Mouse (Mus musculus) left cerebral cortex, postnatal 25 days (tissue): ENCODE data around the gene Gm49396. TPM values are rescaled to one million over a fixed set of nuclear protein-coding genes. Genes with fewer than 3 reads are reported as not detected.

Source experiments
- DNase-seq, 2 experiments: peaks; one replicate each; pipeline ENCODE4 v3.0.0; 2022; ENCODE audit warnings: low spot score in 2 of 2, mixed read lengths in 1 of 2
- intact Hi-C: fragments of 180-260 bp; cut with DNase I; formaldehyde crosslinking; loops from one replicate; pipeline ENCODE4 v1.15.1; 2025
- total RNA-seq, 2 experiments: library from RNA; stranded (reverse); gene quantifications; 2 replicates each; pipeline ENCODE4 v1.2.3; 2021

Gm49396 gene
- total RNA-seq, 2 experiments from 2014 or later, result 5.7 TPM

DNA sequence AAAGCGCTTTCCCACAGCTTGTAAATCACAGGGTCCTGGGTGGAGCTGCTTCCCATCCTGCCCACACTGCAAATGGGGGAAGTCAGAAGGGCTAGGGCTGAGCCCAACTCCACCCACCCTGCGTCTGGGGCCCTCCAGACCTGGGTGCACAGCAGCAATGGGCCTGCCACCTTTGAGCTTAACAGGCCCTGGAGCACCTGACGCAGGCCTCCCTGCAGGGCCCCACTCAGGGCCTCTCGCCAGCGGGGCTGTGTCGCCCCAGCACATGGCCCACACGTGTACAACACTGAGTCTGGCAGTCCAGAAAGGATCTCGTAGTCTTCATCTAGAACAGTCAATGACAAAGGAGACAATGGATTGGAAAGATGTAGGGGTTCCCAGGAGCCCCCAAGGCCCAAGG, 16.8 kb downstream of the Gm49396 start:
- intact Hi-C loops, result no loop called here
- DNase-seq, result no peak

GRCm38 (mm10) chr7:30581547-30581946, 18.4 kb downstream of the Gm49396 start:
- no peak for DNase-seq
- intact Hi-C loops, result no loop called here

DNA sequence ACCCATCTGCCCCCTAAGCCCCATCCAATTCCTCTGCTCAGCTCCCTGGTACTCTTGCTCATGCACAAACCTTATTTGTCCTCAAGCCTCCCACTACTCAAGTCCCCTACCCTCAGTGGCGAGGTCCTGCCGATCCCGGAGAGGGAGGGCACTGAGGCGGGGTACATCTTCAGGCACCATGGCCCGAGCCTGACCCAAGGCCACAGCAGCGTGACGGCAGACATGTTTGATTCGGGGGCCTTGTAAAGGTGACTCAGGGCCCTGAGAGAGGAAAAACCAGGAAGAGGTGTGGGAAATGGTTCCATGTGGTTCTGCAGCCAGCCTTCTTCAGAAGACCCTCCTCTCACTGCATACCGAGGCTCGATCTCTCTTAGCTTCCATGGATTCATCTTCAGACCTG, 21.2 kb downstream of the Gm49396 start:
- DNase-seq, result no peak

DNA sequence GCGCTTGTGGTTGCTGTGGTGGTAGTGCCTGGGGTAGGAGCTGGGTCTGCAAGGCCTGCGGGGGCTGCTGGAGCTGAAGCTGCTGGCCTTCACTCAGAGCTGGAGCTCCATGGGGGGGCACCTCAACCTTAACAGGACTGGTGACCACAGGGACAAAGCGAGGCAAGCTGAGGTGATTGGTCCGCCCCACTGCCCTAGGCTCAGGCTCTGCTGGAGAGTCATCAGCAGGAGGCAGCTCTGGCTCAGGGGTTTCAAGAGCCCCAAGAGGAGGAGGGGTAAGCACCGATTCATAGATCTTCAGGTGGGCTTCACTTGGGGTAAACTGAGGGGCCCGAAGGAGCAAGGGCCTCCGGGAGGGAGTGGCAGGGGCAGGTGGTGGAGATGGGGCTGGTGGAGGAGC, 22.0 kb downstream of the Gm49396 start:
- intact Hi-C loops, result loop anchor here (5.0 kb wide), 1 partner anchor 272 kb away; the partner anchor contains the start of gene Ffar3

More for the DNA sequence above, 21.2 kb downstream of the Gm49396 start:
- intact Hi-C loops, result no loop called here

GRCm38 (mm10) chr7:30586455-30587020, 23.4 kb downstream of the Gm49396 start:
- intact Hi-C loops, result loop anchor here (5.0 kb wide), 1 partner anchor 271 kb away; the partner anchor contains the start of gene Ffar3
- DNase-seq, result no peak

More for the DNA sequence above, 22.0 kb downstream of the Gm49396 start:
- DNase-seq, result no peak

- DNase-seq, result peak in 1 of 2 experiments; percentile 39
- intact Hi-C loops, result loop anchor here (1.0 to 5.0 kb wide), 3 partner anchors 25 to 269 kb away; partner anchors contain the start of genes Ffar3, Gm49396, Psenen and Tmem147
Measured at GRCm38 (mm10) chr7:30587842-30588667, 24.9 kb downstream of the Gm49396 start.

DNA sequence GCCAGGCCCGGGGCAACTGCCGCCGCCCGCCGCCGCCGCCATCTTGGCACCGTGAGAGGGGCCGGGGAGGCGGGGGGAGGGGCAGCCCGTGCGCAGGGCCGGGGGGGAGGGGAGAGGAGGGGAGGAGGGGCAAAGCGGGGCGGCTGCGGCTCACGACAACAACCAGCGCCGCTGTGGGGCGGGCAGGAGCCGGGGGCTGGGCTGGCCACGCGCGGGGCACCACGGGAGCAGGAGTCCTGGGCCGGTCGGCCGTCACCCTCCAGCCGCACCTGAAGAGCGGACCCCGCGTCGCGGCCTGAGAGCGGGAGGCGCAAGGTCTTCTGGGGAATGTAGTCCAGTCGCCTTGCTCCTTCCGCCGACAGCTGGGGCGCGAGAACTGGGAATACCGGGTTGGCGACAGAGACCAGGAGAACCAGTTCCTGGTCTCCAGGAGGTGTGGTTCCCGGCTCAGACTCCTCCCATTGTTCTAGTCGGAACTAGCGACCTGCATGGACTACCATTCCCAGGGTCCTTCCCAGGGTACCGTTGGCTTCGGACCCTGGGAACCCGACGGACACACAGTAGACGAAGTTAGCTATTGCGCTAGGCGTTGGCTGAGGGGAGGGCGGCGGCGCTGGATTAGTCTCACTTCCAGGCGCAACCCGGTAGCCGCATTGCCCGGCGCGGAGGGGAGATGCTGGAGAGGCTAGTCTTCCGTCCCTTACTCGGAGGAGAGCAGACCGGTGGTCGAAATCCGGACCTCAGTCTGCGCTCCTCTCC, 25.7 kb downstream of the Gm49396 start, which contains the start of gene Kmt2b:
Gene Kmt2b, minus strand, starts transcription at position 51 of the 759 bp plus-strand sequence.
- DNase-seq, result peak; percentile 97 to 98
- intact Hi-C loops, result loop anchor here (1.0 to 5.0 kb wide), 5 partner anchors 24 to 367 kb away; partner anchors contain the start of genes Ffar3, Gm49396, Psenen and Tmem147

DNA sequence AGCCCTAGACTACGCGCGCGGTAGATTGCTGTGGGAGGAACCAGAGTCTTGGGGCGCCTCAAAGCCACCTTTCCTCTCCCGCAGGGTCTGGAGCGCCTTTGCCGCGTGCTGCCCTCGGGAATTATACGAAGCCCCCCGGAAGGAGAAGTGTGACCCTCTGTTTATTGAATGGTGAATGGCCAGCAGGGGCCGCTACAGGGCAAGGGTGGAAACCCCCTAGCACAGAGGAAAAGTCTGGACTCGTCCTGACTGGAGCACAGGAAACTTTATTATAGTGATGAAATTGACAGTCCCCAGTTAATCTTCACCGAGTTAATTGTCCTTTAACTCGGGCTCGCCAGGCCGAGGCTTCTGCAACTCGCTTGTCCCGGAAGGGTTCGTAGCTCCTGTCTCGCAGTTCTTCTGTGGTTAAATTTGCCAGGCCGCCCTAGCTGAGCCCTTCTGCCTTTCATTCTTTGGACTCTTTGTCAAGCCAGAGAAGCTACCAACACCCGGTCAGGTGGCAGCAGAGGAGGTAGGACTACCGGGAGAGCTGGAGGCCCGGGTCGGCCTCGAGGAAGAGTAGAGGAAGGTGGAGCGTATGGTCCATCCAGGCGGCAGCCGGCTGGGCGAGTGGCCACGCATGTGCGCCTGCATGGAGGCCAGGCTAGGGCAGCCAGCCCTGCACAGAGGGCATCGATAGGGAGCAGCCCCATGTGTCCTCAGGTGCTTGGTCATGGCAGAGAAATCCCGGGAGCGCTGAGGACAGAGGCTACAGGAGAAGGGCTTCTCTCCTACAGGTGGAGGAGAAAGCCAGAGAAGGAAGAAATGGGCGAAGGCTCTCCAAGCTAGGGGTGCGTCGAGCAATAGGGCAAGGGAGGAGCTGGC, 26.5 kb downstream of the Gm49396 start:
- intact Hi-C loops, result loop anchor here (1.0 to 5.0 kb wide), 4 partner anchors 24 to 367 kb away; partner anchors contain the start of genes Ffar3, Tmem147 and Usf2

DNA sequence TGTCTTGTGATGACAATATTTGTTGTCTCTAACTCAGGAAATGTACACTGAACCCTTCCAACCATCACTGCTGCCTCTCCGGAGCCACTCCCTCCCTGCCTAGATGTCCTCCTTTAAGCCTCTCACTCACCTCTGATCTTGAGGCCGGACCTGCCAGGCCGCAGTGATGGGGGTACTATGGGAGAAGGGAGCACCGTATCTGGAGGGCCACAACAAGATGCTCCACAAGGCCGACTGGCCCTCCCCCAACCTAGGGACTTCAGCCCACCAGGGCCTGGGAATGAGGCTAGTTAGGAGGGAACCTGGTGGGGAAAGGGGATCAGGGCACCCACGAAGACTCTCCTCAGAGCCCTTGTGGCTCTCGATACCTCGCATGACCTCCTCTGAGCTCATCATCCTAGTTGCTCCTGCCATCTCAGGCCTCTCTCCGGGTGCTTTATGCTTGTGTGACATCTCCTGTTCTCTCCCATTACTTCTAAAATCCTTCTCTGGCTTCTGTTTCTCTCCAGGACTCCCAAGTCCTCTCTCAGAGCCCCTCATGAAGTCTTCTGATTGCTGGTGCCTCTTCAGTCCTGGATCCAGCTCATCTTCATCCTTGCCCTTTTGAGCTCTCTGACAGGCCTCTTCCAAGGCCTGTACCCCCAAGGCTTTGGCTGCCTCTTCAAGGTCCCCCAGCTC, 27.9 kb downstream of the Gm49396 start:
- DNase-seq, result no peak
- intact Hi-C loops, result no loop called here

More for the DNA sequence above, 26.5 kb downstream of the Gm49396 start:
- DNase-seq, result peak; percentile 77 to 78

DNA sequence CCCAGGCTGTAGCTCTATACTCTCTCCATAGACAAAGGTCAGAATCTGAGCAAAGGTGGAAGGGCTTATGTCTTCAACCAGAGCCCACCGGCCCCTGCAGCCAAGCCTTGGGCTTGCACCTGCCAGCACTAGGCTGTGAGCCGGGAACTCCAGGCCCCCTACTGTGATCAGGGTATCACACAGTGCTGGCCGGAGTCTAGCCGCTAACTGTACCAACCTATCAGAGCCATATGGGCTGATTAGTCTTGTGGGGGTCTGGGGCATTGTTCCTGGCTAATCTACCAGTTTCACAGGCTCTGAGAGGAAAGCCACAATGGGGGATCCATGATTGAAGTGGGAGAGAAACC, 28.4 kb downstream of the Gm49396 start:
- intact Hi-C loops, result no loop called here
- DNase-seq, result no peak

- intact Hi-C loops, result no loop called here
- DNase-seq, result no peak
Measured at GRCm38 (mm10) chr7:30592772-30593423, 29.8 kb downstream of the Gm49396 start.

- DNase-seq, result no peak
- intact Hi-C loops, result no loop called here
Measured at GRCm38 (mm10) chr7:30593579-30594509, 30.7 kb downstream of the Gm49396 start.

DNA sequence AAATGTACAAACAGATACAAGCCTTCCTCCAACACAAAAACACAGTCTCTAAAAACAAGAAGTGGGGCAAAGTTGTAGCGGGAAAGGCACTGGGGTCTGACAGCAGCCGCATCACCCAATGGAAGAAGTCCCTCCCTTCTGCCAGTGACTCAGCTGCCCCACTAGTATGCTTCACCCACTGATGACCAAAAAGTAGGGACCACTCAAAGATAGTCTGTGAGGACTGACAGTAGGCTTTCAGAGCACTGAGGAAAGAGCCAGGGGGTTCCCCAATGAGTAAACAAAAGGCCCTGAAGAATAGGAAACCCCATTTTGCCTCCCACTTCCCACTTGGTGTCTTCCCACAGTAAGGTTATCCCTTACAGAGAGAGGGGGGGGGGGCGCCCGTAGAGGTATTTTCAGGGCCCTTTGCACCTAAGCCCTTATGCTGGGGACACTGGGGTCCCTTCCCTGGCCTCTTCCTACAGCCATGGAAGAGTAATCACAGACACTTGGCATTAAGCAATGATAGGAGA, 31.4 kb downstream of the Gm49396 start:
- intact Hi-C loops, result no loop called here
- no peak for DNase-seq

DNA sequence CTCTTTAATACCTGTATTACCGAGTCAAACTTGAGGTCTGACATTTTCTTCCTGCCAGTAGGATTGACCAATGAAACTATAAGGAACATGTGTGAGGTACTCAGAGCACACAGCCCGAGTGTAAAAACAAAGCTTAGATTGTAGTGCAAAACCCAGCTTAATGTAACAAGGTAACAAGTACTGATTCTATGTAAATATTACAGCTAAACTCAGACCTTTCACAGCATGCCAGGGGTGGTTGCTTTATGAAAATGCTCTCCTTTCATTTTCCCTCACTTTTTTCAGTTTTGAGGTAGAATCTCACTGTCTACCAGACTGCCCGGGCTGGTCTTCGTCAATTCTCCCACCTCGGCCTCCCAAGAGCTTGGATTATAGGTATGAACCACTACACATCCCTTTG, 32.9 kb downstream of the Gm49396 start:
- intact Hi-C loops, result no loop called here
- no peak for DNase-seq

- intact Hi-C loops, result no loop called here
- DNase-seq, result no peak
Measured at GRCm38 (mm10) chr7:30596811-30597210, 33.7 kb downstream of the Gm49396 start.

DNA sequence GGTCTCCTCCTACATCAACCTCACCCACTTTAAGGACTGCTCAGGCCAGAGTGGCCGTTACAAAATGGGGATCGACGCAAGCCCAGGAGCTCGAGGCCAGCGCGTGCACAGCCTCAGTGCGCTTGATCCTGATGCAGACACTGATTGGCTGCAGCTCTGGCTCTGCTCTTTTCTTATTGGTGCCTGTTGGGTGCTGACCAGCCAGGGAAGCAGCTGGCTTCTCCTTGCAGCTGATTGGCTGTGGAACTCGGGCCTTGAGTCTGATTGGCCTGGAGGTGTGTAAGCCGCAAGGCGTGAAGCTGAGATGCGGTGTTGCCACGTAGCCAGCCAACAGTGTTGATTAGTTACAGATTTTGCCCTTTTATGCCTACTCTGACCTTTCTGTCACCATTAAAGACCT, 35.6 kb downstream of the Gm49396 start, which contains the start of gene Zbtb32:
Gene Zbtb32, minus strand, starts transcription at position 124 of the 400 bp plus-strand sequence.
- intact Hi-C loops, result no loop called here
- no peak for DNase-seq

DNA sequence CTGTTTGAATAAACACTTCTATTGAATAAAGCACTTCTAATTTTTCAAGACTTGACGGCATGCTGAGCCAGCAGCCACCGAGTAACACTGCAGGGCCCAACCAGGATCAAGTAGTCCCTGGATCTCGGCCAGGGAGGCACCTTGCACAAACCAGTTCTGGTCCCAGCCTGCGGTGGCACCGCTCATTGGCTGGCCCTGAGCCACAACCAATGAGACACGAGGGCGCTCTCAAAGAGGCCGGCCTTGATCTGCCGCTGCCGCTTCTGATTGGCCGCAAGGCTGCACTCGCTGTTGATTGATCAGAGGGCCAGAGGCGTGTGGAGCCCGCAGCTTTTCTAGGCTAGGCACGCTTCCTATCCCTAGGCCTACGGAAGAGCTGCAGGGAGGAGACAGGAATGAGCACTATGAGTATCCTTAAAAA, 36.8 kb downstream of the Gm49396 start:
- intact Hi-C loops, result no loop called here
- DNase-seq, result peak; percentile 90 to 95
